Mouse (Mus musculus) ES-E14 (cell line): ENCODE measurements around the gene Cgn.

Experiments
- CHD2 ChIP-seq: IDR thresholded peaks from 2 replicates; pipeline ENCODE4 v1.6.1; 2014; ENCODE audit warnings: mild to moderate bottlenecking, low read depth, low read length, inconsistent platforms
- HCFC1 ChIP-seq: IDR thresholded peaks from 2 replicates; pipeline ENCODE4 v1.6.1; 2012; ENCODE audit warnings: low read length, inconsistent platforms, borderline replicate concordance; ENCODE audit not compliant: insufficient read depth
- MAFK ChIP-seq: IDR thresholded peaks from 2 replicates; pipeline ENCODE4 v1.6.1; 2014; ENCODE audit warnings: mild to moderate bottlenecking, low read depth, low read length, inconsistent platforms; ENCODE audit not compliant: insufficient read depth
- ZC3H11A ChIP-seq: IDR thresholded peaks from 2 replicates; pipeline ENCODE4 v1.6.1; 2012; ENCODE audit warnings: low read depth, mild to moderate bottlenecking, inconsistent platforms, low read length, borderline replicate concordance
- ZNF384 ChIP-seq: IDR thresholded peaks from 2 replicates; pipeline ENCODE4 v1.6.1; 2012; ENCODE audit warnings: low read depth, low read length, inconsistent platforms

DNA sequence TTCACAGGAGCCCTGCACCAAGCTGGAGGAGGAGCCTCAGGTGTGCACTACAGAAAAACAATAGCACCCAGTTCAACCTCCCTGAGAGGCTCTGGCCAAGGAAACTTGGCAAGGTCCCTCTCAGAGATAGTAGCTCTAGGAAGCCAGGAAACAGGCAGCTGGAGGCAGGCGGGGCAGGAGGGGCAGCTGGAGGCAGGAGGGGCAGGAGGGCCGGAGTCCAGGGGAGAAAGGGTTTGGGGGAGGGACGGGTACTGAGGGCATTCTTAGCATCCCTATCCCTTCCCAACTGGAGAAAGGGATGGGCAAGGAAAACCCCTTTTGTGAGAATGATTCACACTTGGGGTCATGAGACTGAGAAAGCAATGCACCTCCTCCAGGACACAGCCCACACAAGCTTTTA is 4.9 kb downstream of the Cgn start:
- TF ChIP-seq CHD2, result no peak
- no peak for TF ChIP-seq ZC3H11A
- TF ChIP-seq ZNF384, result no peak
- TF ChIP-seq HCFC1, result no peak
- no peak for TF ChIP-seq MAFK
